Mouse (Mus musculus): ENCODE measurements at regions not wholly inside any gene's neighbourhood (a gene's known extent, or its start where the extent isn't known, plus 50 kb on each side); places are given as distances from the start of the nearest gene placed in this dataset.

GRCm38 (mm10) chr8:126174451-126174850, 123.9 kb upstream of the Slc35f3 start:
- TF ChIP-seq CHD2 (IDR thresholded peaks at IDR 0.05; ENCODE audit: low read depth, low read length): no peak
- TF ChIP-seq MAFK (IDR thresholded peaks at IDR 0.05; ENCODE audit: insufficient read depth, low read depth, low read length): no peak
- TF ChIP-seq ZC3H11A (IDR thresholded peaks at IDR 0.05; ENCODE audit: borderline replicate concordance, low read depth, low read length): no peak
- no peak for TF ChIP-seq ZNF384 (IDR thresholded peaks at IDR 0.05; ENCODE audit: low read depth, low read length)
- TF ChIP-seq HCFC1 (IDR thresholded peaks at IDR 0.05; ENCODE audit: borderline replicate concordance, insufficient read depth, low read length): no peak
